Mouse (Mus musculus): ENCODE results near the gene Map3k20. TPM values are rescaled to one million over a fixed set of nuclear protein-coding genes. Genes with fewer than 3 reads are reported as not detected.

Map3k20 gene
- polyA plus RNA-seq, 1 experiment = 35.9 TPM

GRCm38 (mm10) chr2:72415416-72415815 is 130.0 kb downstream of the Map3k20 start:
- Histone ChIP-seq H3K4me1 (ENCODE audit: control insufficient read depth, insufficient read depth, low read length) (no peaks in the 10 kb centered on the region), H3K4me3 (replicated peaks; ENCODE audit: extremely low read depth, low read depth, low read length) (no peak overlapping the region)
- no peak for TF ChIP-seq CTCF (IDR thresholded peaks at IDR 0.05; ENCODE audit: insufficient read depth, low read length)
- no peak for DNase-seq
- 85% methylated on average over 5 of the region's 5 CpGs for WGBS

DNA sequence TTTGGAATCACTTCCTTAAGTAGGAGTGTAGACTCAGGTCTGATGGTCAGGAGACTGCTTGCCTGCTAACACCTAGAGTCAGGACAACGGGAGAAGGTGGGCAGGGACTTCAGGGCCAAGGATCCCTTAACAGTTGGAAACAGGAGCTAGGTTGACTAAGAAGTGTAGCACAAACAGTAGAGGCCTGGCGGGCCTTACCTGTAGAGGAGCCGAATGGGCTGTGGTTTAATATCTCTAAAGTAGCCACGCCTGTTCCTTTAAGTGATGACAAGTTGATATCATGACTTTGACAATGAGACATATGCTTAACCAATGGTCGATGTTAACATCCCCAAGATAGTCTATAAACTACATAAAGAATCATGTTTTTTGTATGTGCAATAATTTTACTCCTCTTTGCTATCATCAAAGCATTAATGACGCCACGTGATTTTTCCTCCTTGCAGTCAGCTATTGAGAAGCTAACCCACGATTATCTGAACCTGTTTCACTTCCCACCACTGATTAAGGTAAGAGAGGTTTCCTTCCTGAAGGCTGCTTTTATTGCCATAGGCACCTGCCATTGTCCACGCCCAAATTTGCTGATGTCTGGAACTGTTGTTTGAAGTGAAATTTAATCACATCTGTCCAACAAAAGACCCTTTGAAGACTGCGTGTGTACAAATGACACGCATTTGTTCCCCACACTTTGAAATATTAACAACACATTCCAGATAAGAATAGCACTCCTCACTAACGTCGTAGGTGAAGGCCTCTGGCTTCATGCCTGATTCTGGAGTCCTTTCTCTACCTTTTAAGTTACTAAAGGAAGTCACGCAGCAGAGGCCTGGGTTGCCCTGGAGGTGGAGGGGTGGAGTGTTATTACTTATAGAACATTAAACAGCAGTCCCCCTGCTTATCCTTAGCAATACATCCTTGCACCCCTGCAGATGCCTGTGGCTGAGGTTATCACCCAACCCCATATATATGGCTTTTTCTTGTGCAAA is 131.0 kb downstream of the Map3k20 start:
- 54% methylated on average over 14 of the region's 14 CpGs for WGBS
- DNase-seq = no peak
- no peak overlapping the region for H3K4me3 ChIP-seq (replicated peaks; ENCODE audit: extremely low read depth, low read depth, low read length)
- no peaks in the 10 kb centered on the region for H3K4me1 ChIP-seq (ENCODE audit: control insufficient read depth, insufficient read depth, low read length)
- TF ChIP-seq CTCF (IDR thresholded peaks at IDR 0.05; ENCODE audit: insufficient read depth, low read length) = no peak

DNA sequence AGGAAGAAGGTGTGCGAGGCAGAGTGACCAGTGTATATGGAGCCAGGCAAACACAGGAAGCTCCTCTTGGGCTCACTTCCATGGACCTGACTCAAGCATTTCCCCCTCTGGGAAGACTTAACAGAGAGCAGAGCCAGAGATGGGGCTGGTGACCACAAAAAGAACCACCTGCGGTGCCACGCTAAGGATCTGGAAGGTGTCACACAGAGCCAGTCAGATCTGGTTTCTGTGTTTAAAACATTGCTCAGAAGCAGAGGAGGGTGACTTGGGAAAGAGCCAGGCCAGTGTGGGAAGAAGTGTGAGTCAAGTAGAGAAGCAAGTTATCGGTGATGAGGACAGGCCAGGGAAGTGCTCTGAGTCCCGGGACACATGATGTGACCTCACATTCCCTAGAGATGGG is 135.1 kb downstream of the Map3k20 start:
- H3K4me1 ChIP-seq (ENCODE audit: control insufficient read depth, insufficient read depth, low read length) = no peaks in the 10 kb centered on the region
- no peak for DNase-seq
- 54% methylated on average over 5 of the region's 5 CpGs for WGBS
- no peak overlapping the region for H3K4me3 ChIP-seq (replicated peaks; ENCODE audit: extremely low read depth, low read depth, low read length)
- TF ChIP-seq CTCF (IDR thresholded peaks at IDR 0.05; ENCODE audit: insufficient read depth, low read length) (no peak), POLR2A (IDR thresholded peaks at IDR 0.05; ENCODE audit: borderline replicate concordance, extremely low read depth, low read depth, low read length) (no peak)

DNA sequence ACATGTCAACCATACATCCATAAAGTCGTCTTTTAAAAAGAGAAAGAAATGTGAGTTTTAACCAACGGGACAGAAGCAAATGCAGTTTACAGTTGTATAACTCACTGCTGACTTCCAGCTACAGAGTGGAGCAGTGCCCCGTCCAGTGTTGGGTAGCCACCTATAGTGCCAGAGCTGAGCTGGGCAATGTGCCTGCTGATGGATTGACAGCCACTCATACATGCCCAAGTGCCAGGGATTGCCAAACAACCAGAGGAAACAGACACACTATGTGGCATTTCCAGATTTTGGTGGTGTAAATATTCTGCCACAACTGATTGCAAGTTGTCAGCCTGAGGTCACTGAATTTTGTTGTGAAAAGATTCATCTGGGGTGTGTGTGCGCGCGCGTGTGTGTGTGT is 139.2 kb downstream of the Map3k20 start:
- TF ChIP-seq POLR2A (IDR thresholded peaks at IDR 0.05; ENCODE audit: borderline replicate concordance, extremely low read depth, low read depth, low read length) = no peak
- no peak for TF ChIP-seq CTCF (IDR thresholded peaks at IDR 0.05; ENCODE audit: insufficient read depth, low read length)

GRCm38 (mm10) chr2:72426776-72427175 is 141.3 kb downstream of the Map3k20 start:
- WGBS = 67% methylated on average over 8 of the region's 8 CpGs
- H3K4me3 ChIP-seq (replicated peaks; ENCODE audit: extremely low read depth, low read depth, low read length) = no peak overlapping the region
- TF ChIP-seq CTCF (IDR thresholded peaks at IDR 0.05; ENCODE audit: insufficient read depth, low read length) = no peak
- no peak for TF ChIP-seq POLR2A (IDR thresholded peaks at IDR 0.05; ENCODE audit: borderline replicate concordance, extremely low read depth, low read depth, low read length)
- no peaks in the 10 kb centered on the region for H3K4me1 ChIP-seq (ENCODE audit: control insufficient read depth, insufficient read depth, low read length)
- no peak for DNase-seq

More for the DNA sequence above, 139.2 kb downstream of the Map3k20 start:
- Histone ChIP-seq H3K4me3 (replicated peaks; ENCODE audit: extremely low read depth, low read depth, low read length) (no peak overlapping the region), H3K4me1 (ENCODE audit: control insufficient read depth, insufficient read depth, low read length) (no peaks in the 10 kb centered on the region)
- no peak for DNase-seq
- WGBS = 78% methylated on average over 7 of the region's 7 CpGs

- Histone ChIP-seq H3K4me1 (ENCODE audit: control insufficient read depth, insufficient read depth, low read length) (no peaks in the 10 kb centered on the region), H3K4me3 (replicated peaks; ENCODE audit: extremely low read depth, low read depth, low read length) (no peak overlapping the region)
- TF ChIP-seq POLR2A (IDR thresholded peaks at IDR 0.05; ENCODE audit: borderline replicate concordance, extremely low read depth, low read depth, low read length) (no peak), CTCF (IDR thresholded peaks at IDR 0.05; ENCODE audit: insufficient read depth, low read length) (no peak)
- DNase-seq = no peak
- WGBS = 88% methylated on average over 11 of the region's 11 CpGs
Observed at GRCm38 (mm10) chr2:72427288-72427687, 141.9 kb downstream of the Map3k20 start.

GRCm38 (mm10) chr2:72438941-72439533 is 153.6 kb downstream of the Map3k20 start:
- Histone ChIP-seq H3K4me3 (replicated peaks; ENCODE audit: extremely low read depth, low read depth, low read length) (no peak overlapping the region), H3K4me1 (ENCODE audit: control insufficient read depth, insufficient read depth, low read length) (no peaks in the 10 kb centered on the region)
- DNase-seq = no peak
- no peak for TF ChIP-seq POLR2A (IDR thresholded peaks at IDR 0.05; ENCODE audit: borderline replicate concordance, extremely low read depth, low read depth, low read length)
- TF ChIP-seq CTCF (IDR thresholded peaks at IDR 0.05; ENCODE audit: insufficient read depth, low read length) = no peak
- 84% methylated on average over 8 of the region's 8 CpGs for WGBS

- Histone ChIP-seq H3K4me3 (replicated peaks; ENCODE audit: extremely low read depth, low read depth, low read length) (no peak overlapping the region), H3K4me1 (ENCODE audit: control insufficient read depth, insufficient read depth, low read length) (no peaks in the 10 kb centered on the region)
- DNase-seq = no peak
- TF ChIP-seq CTCF (IDR thresholded peaks at IDR 0.05; ENCODE audit: insufficient read depth, low read length) = no peak
- no peak for TF ChIP-seq POLR2A (IDR thresholded peaks at IDR 0.05; ENCODE audit: borderline replicate concordance, extremely low read depth, low read depth, low read length)
- 94% methylated on average over 9 of the region's 9 CpGs for WGBS
Observed at GRCm38 (mm10) chr2:72441010-72441409, 155.6 kb downstream of the Map3k20 start.

GRCm38 (mm10) chr2:72442825-72443224 is 157.4 kb downstream of the Map3k20 start:
- 78% methylated on average over 6 of the region's 6 CpGs for WGBS
- Histone ChIP-seq H3K4me1 (ENCODE audit: control insufficient read depth, insufficient read depth, low read length) (no peaks in the 10 kb centered on the region), H3K4me3 (replicated peaks; ENCODE audit: extremely low read depth, low read depth, low read length) (no peak overlapping the region)
- no peak for DNase-seq
- TF ChIP-seq POLR2A (IDR thresholded peaks at IDR 0.05; ENCODE audit: borderline replicate concordance, extremely low read depth, low read depth, low read length) = no peak
- TF ChIP-seq CTCF (IDR thresholded peaks at IDR 0.05; ENCODE audit: insufficient read depth, low read length) = no peak

DNA sequence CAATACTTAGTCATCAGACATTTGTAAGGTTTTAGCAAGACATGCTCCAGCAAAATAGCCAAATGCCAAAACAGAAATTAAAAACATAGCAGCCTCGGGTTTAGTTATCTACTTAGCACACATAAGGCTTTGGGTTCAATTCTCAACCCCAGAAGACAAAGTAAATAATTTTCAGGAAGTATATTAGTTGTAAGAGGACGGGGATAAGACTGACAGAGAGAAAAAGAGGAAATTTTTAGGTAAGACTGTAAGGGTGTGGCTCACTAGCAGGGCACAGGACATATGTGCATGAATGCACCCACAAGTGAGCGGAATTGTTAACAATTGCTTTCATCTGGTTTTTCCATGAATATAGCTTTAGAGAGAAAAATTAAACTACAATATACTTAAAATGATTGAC is 158.5 kb downstream of the Map3k20 start:
- no peak for TF ChIP-seq POLR2A (IDR thresholded peaks at IDR 0.05; ENCODE audit: borderline replicate concordance, extremely low read depth, low read depth, low read length)
- Histone ChIP-seq H3K4me1 (ENCODE audit: control insufficient read depth, insufficient read depth, low read length) (no peaks in the 10 kb centered on the region), H3K4me3 (replicated peaks; ENCODE audit: extremely low read depth, low read depth, low read length) (no peak overlapping the region)
- no peak for DNase-seq
- 78% methylated on average over 3 of the region's 3 CpGs for whole genome bisulfite sequencing

All from lung, adult 2 months (tissue).